Mouse (Mus musculus): ENCODE data around the gene Serpina3n.
"Not testable (repeated sequence)": the region's sequence is repeated elsewhere in the genome, so short reads cannot be mapped to it uniquely, and the experiment has no call there.

- not testable (repeated sequence) for TF ChIP-seq POLR2A (IDR thresholded peaks at IDR 0.05; ENCODE audit: insufficient read depth, low read length); CTCF (IDR thresholded peaks at IDR 0.05; ENCODE audit: low read depth, low read length)
These were observed 25.4 kb upstream of the Serpina3n start for GRCm38 (mm10) chr12:104381071-104381604.

Data from ES-Bruce4 (cell line).